ENCODE assay signal across 11 mouse cellular contexts in genomic region chr5:140250370-140250769, GRCm38 (mm10).
DNase-seq lines count a peak whose midpoint lies in the region; ATAC-seq and TF ChIP-seq lines count a peak whose summit lies in the region.
"Had no signal": no experiment of that assay in that cellular context is flagged by ENCODE, and none has a peak within 500 bp of the region (broad histone marks: within the 10 kb centered on the region; RNA-seq: fewer than 3 reads in every experiment).

No protein-coding gene starts in this region.

- no peaks in the 10 kb centered on the region for H3K4me1 ChIP-seq in hindbrain, embryonic 15.5 days (replicated peaks)
- H3K4me1 ChIP-seq in hindbrain, embryonic 12.5 days = peaks cover 8% of the 10 kb centered on the region
- no peaks in the 10 kb centered on the region for H3K4me1 ChIP-seq in lung, adult 2 months (ENCODE audit: control insufficient read depth, insufficient read depth, low read length)
- no peaks in the 10 kb centered on the region for H3K4me1 ChIP-seq in neural tube, embryonic 14.5 days (ENCODE audit: control insufficient read depth, insufficient read depth, low read length)
- H3K4me1 ChIP-seq: heart, embryonic 13.5 days; lung, embryonic 15.5 days had no signal

- H3K4me2 ChIP-seq in hindbrain, embryonic 15.5 days = no peak overlapping the region
- no peak overlapping the region for H3K4me2 ChIP-seq in hindbrain, embryonic 12.5 days (replicated peaks)
- H3K4me2 ChIP-seq in neural tube, embryonic 14.5 days (ENCODE audit: low read depth, low read length) = no peak overlapping the region
- H3K4me2 ChIP-seq: heart, embryonic 13.5 days; lung, embryonic 15.5 days had no signal

- no peak for TF ChIP-seq POLR2A in lung, adult 2 months (IDR thresholded peaks at IDR 0.05; ENCODE audit: borderline replicate concordance, extremely low read depth, low read depth, low read length)
- no peak for TF ChIP-seq POLR2A in brain, embryonic 14.5 days (IDR thresholded peaks at IDR 0.05; ENCODE audit: borderline replicate concordance, extremely low read depth, insufficient read depth, insufficient read length, poor library complexity, severe bottlenecking)

- H3K27ac ChIP-seq in hindbrain, embryonic 15.5 days (replicated peaks) = no peak overlapping the region
- H3K27ac ChIP-seq in hindbrain, embryonic 12.5 days = no peak overlapping the region
- no peak overlapping the region for H3K27ac ChIP-seq in neural tube, embryonic 14.5 days (ENCODE audit: low read depth, low read length)
- H3K27ac ChIP-seq: heart, embryonic 13.5 days; lung, embryonic 15.5 days had no signal

- TF ChIP-seq CTCF in lung, adult 2 months (IDR thresholded peaks at IDR 0.05; ENCODE audit: insufficient read depth, low read length) = peak; percentile 17; the same call in 1 of the 2 replicates
- TF ChIP-seq CTCF in brain, embryonic 14.5 days (IDR thresholded peaks at IDR 0.05; ENCODE audit: borderline replicate concordance, extremely low read depth, insufficient read depth, insufficient read length) = peak; percentile 42; the same call in 1 of the 2 replicates

- peak; percentile 21; the same call in 1 of the 2 replicates for ATAC-seq in hindbrain, embryonic 15.5 days (ENCODE audit: low FRiP score, low read depth)
- no peak for ATAC-seq in hindbrain, embryonic 12.5 days (ENCODE audit: low FRiP score)
- peak; percentile 44; the same call in 1 of the 2 replicates for ATAC-seq in neural tube, embryonic 14.5 days (ENCODE audit: low read depth)

- no peak overlapping the region for H3K4me3 ChIP-seq in hindbrain, embryonic 15.5 days
- no peak overlapping the region for H3K4me3 ChIP-seq in hindbrain, embryonic 12.5 days
- no peak overlapping the region for H3K4me3 ChIP-seq in lung, adult 2 months (replicated peaks; ENCODE audit: extremely low read depth, low read depth, low read length)
- H3K4me3 ChIP-seq in neural tube, embryonic 14.5 days (ENCODE audit: low read depth, low read length) = no peak overlapping the region
- H3K4me3 ChIP-seq: heart, embryonic 13.5 days; lung, embryonic 15.5 days had no signal

- no peaks in the 10 kb centered on the region for H3K36me3 ChIP-seq in hindbrain, embryonic 15.5 days
- H3K36me3 ChIP-seq in hindbrain, embryonic 12.5 days = 0 out of 2 replicates have a peak, but pooled peaks cover 3% of the 10 kb centered on the region
- no peaks in the 10 kb centered on the region; the same call in 1 of the 2 replicates for H3K36me3 ChIP-seq in neural tube, embryonic 14.5 days (ENCODE audit: control insufficient read depth, insufficient read depth, low read length)
- H3K36me3 ChIP-seq: lung, embryonic 15.5 days had no signal

- no peak for DNase-seq in lung, adult 2 months
- no peak for DNase-seq in lung, postnatal 10 days
- DNase-seq in brain, embryonic 14.5 days (ENCODE audit: low read depth) = peak; percentile 32
- no peak for DNase-seq in B cell, adult 2 months
- DNase-seq: cerebellum, adult 2 months; retina, postnatal 1 day had no signal

- no peaks in the 10 kb centered on the region for H3K27me3 ChIP-seq in hindbrain, embryonic 15.5 days
- H3K27me3 ChIP-seq in hindbrain, embryonic 12.5 days = no peaks in the 10 kb centered on the region
- H3K27me3 ChIP-seq in neural tube, embryonic 14.5 days (ENCODE audit: control insufficient read depth, insufficient read depth, low read length) = no peaks in the 10 kb centered on the region
- H3K27me3 ChIP-seq: lung, embryonic 15.5 days had no signal

- no peaks in the 10 kb centered on the region for H3K9me3 ChIP-seq in hindbrain, embryonic 15.5 days
- no peaks in the 10 kb centered on the region for H3K9me3 ChIP-seq in hindbrain, embryonic 12.5 days (replicated peaks)
- no peaks in the 10 kb centered on the region for H3K9me3 ChIP-seq in neural tube, embryonic 14.5 days (ENCODE audit: control insufficient read depth, low read length)
- H3K9me3 ChIP-seq: heart, embryonic 13.5 days; lung, embryonic 15.5 days had no signal

- 91% methylated on average over 3 of the region's 3 CpGs for WGBS in hindbrain, embryonic 15.5 days
- 95% methylated on average over 3 of the region's 3 CpGs for WGBS in hindbrain, embryonic 12.5 days
- WGBS in lung, adult 2 months = 85% methylated on average over 3 of the region's 3 CpGs
- WGBS in neural tube, embryonic 14.5 days = 94% methylated on average over 3 of the region's 3 CpGs

- no peak overlapping the region for H3K9ac ChIP-seq in hindbrain, embryonic 15.5 days
- H3K9ac ChIP-seq in hindbrain, embryonic 12.5 days = no peak overlapping the region
- no peak overlapping the region for H3K9ac ChIP-seq in neural tube, embryonic 14.5 days (replicated peaks; ENCODE audit: low read depth, low read length)
- H3K9ac ChIP-seq: heart, embryonic 13.5 days; lung, embryonic 15.5 days had no signal
